Mouse (Mus musculus): ENCODE data around the gene Cfl2. TPM values are rescaled to one million over a fixed set of nuclear protein-coding genes. Genes with fewer than 3 reads are reported as not detected.
"Not testable (repeated sequence)": the region's sequence is repeated elsewhere in the genome, so short reads cannot be mapped to it uniquely, and the experiment has no call there.

The Cfl2 gene
- polyA plus RNA-seq (2014; fragmentation: Nextera tagmentation; extraction: Ambion mirVana) = 215 and 219 TPM in 2 replicates

GRCm38 (mm10) chr12:54862606-54863535 lies at the start of gene Cfl2:
Gene Cfl2 (minus strand): TSS chr12:54862877.
- H3K4me1 ChIP-seq (ENCODE audit: control insufficient read depth, insufficient read depth, low read length) = peaks cover 5% of the 10 kb centered on the region; the same call in 1 of the 2 replicates
- H3K4me2 ChIP-seq (replicated peaks; ENCODE audit: low read depth, low read length) = peak within 1 kb of the TSS; percentile 51
- peak within 1 kb of the TSS; percentile 82 for H3K4me3 ChIP-seq (ENCODE audit: low read length)
- H3K27me3 ChIP-seq (ENCODE audit: control insufficient read depth, insufficient read depth, low read length) = no peaks in the 10 kb centered on the region
- peaks cover 15% of the 10 kb centered on the region for H3K36me3 ChIP-seq (ENCODE audit: control insufficient read depth, insufficient read depth, low read length)
- no peaks in the 10 kb centered on the region for H3K9me3 ChIP-seq (ENCODE audit: control insufficient read depth, low read length)
- peak; percentile 94 for ATAC-seq (ENCODE audit: low FRiP score, low TSS enrichment)
- H3K27ac ChIP-seq (ENCODE audit: low read depth, low read length) = peak within 1 kb of the TSS; percentile 98
- WGBS = under 1% methylated on average over 75 of the region's 82 CpGs
- peak within 1 kb of the TSS; percentile 98 for H3K9ac ChIP-seq (ENCODE audit: low read depth, low read length)

GRCm38 (mm10) chr12:54910387-54910786 lies 47.7 kb upstream of the Cfl2 start:
- no peaks in the 10 kb centered on the region for H3K4me1 ChIP-seq (ENCODE audit: control insufficient read depth, insufficient read depth, low read length)
- 83% methylated on average over 3 of the region's 3 CpGs for WGBS
- no peak overlapping the region for H3K27ac ChIP-seq (ENCODE audit: low read depth, low read length)
- ATAC-seq (ENCODE audit: low FRiP score, low TSS enrichment) = no peak
- H3K4me2 ChIP-seq (replicated peaks; ENCODE audit: low read depth, low read length) = no peak overlapping the region
- no peak overlapping the region for H3K4me3 ChIP-seq (ENCODE audit: low read length)
- H3K27me3 ChIP-seq (ENCODE audit: control insufficient read depth, insufficient read depth, low read length) = no peaks in the 10 kb centered on the region
- peaks cover 46% of the 10 kb centered on the region for H3K36me3 ChIP-seq (ENCODE audit: control insufficient read depth, insufficient read depth, low read length)
- H3K9ac ChIP-seq (ENCODE audit: low read depth, low read length) = no peak overlapping the region
- no peaks in the 10 kb centered on the region for H3K9me3 ChIP-seq (ENCODE audit: control insufficient read depth, low read length)

GRCm38 (mm10) chr12:54892559-54892958 lies 29.9 kb upstream of the Cfl2 start:
- not testable (repeated sequence) for H3K4me2 ChIP-seq (replicated peaks; ENCODE audit: low read depth, low read length); H3K4me1 ChIP-seq (ENCODE audit: control insufficient read depth, insufficient read depth, low read length); H3K27me3 ChIP-seq (ENCODE audit: control insufficient read depth, insufficient read depth, low read length); H3K9me3 ChIP-seq (ENCODE audit: control insufficient read depth, low read length); ATAC-seq (ENCODE audit: low FRiP score, low TSS enrichment); H3K36me3 ChIP-seq (ENCODE audit: control insufficient read depth, insufficient read depth, low read length); H3K27ac ChIP-seq (ENCODE audit: low read depth, low read length); H3K9ac ChIP-seq (ENCODE audit: low read depth, low read length); H3K4me3 ChIP-seq (ENCODE audit: low read length)
- WGBS = 39% methylated on average over 1 of the region's 2 CpGs

- 98% methylated on average over 2 of the region's 2 CpGs for WGBS
- Histone ChIP-seq H3K27ac (ENCODE audit: low read depth, low read length) (no peak overlapping the region), H3K27me3 (ENCODE audit: control insufficient read depth, insufficient read depth, low read length) (no peaks in the 10 kb centered on the region), H3K4me2 (replicated peaks; ENCODE audit: low read depth, low read length) (no peak overlapping the region), H3K9me3 (ENCODE audit: control insufficient read depth, low read length) (no peaks in the 10 kb centered on the region), H3K4me1 (ENCODE audit: control insufficient read depth, insufficient read depth, low read length) (no peaks in the 10 kb centered on the region), H3K36me3 (ENCODE audit: control insufficient read depth, insufficient read depth, low read length) (no peaks in the 10 kb centered on the region), H3K4me3 (ENCODE audit: low read length) (no peak overlapping the region), H3K9ac (ENCODE audit: low read depth, low read length) (no peak overlapping the region)
- no peak for ATAC-seq (ENCODE audit: low FRiP score, low TSS enrichment)
Observed at GRCm38 (mm10) chr12:54890426-54890825, 27.7 kb upstream of the Cfl2 start.

GRCm38 (mm10) chr12:54887580-54888127 lies 25.0 kb upstream of the Cfl2 start:
- H3K36me3 ChIP-seq (ENCODE audit: control insufficient read depth, insufficient read depth, low read length) = no peaks in the 10 kb centered on the region
- 57% methylated on average over 4 of the region's 4 CpGs for WGBS
- no peak overlapping the region for H3K4me2 ChIP-seq (replicated peaks; ENCODE audit: low read depth, low read length)
- no peak overlapping the region for H3K4me3 ChIP-seq (ENCODE audit: low read length)
- H3K4me1 ChIP-seq (ENCODE audit: control insufficient read depth, insufficient read depth, low read length) = no peaks in the 10 kb centered on the region
- no peak overlapping the region for H3K9ac ChIP-seq (ENCODE audit: low read depth, low read length)
- no peak for ATAC-seq (ENCODE audit: low FRiP score, low TSS enrichment)
- no peaks in the 10 kb centered on the region for H3K9me3 ChIP-seq (ENCODE audit: control insufficient read depth, low read length)
- H3K27me3 ChIP-seq (ENCODE audit: control insufficient read depth, insufficient read depth, low read length) = no peaks in the 10 kb centered on the region
- H3K27ac ChIP-seq (ENCODE audit: low read depth, low read length) = no peak overlapping the region

GRCm38 (mm10) chr12:54879630-54880029 lies 17.0 kb upstream of the Cfl2 start:
- Histone ChIP-seq H3K27me3 (ENCODE audit: control insufficient read depth, insufficient read depth, low read length) (no peaks in the 10 kb centered on the region), H3K4me1 (ENCODE audit: control insufficient read depth, insufficient read depth, low read length) (no peaks in the 10 kb centered on the region), H3K27ac (ENCODE audit: low read depth, low read length) (no peak overlapping the region), H3K36me3 (ENCODE audit: control insufficient read depth, insufficient read depth, low read length) (no peaks in the 10 kb centered on the region), H3K4me3 (ENCODE audit: low read length) (no peak overlapping the region), H3K4me2 (replicated peaks; ENCODE audit: low read depth, low read length) (no peak overlapping the region), H3K9ac (ENCODE audit: low read depth, low read length) (no peak overlapping the region), H3K9me3 (ENCODE audit: control insufficient read depth, low read length) (no peaks in the 10 kb centered on the region)
- 16% methylated on average over 6 of the region's 6 CpGs for WGBS
- ATAC-seq (ENCODE audit: low FRiP score, low TSS enrichment) = no peak

- no peak overlapping the region for H3K4me2 ChIP-seq (replicated peaks; ENCODE audit: low read depth, low read length)
- H3K4me1 ChIP-seq (ENCODE audit: control insufficient read depth, insufficient read depth, low read length) = no peaks in the 10 kb centered on the region
- WGBS = 77% methylated on average over 5 of the region's 5 CpGs
- no peaks in the 10 kb centered on the region for H3K9me3 ChIP-seq (ENCODE audit: control insufficient read depth, low read length)
- H3K4me3 ChIP-seq (ENCODE audit: low read length) = no peak overlapping the region
- no peak for ATAC-seq (ENCODE audit: low FRiP score, low TSS enrichment)
- H3K36me3 ChIP-seq (ENCODE audit: control insufficient read depth, insufficient read depth, low read length) = no peaks in the 10 kb centered on the region
- H3K9ac ChIP-seq (ENCODE audit: low read depth, low read length) = no peak overlapping the region
- no peaks in the 10 kb centered on the region for H3K27me3 ChIP-seq (ENCODE audit: control insufficient read depth, insufficient read depth, low read length)
- no peak overlapping the region for H3K27ac ChIP-seq (ENCODE audit: low read depth, low read length)
Observed at GRCm38 (mm10) chr12:54879211-54879610, 16.5 kb upstream of the Cfl2 start.

GRCm38 (mm10) chr12:54877875-54878274 lies 15.2 kb upstream of the Cfl2 start:
- H3K27ac ChIP-seq (ENCODE audit: low read depth, low read length) = no peak overlapping the region
- no peak for ATAC-seq (ENCODE audit: low FRiP score, low TSS enrichment)
- no peak overlapping the region for H3K4me3 ChIP-seq (ENCODE audit: low read length)
- no peaks in the 10 kb centered on the region for H3K36me3 ChIP-seq (ENCODE audit: control insufficient read depth, insufficient read depth, low read length)
- H3K9ac ChIP-seq (ENCODE audit: low read depth, low read length) = no peak overlapping the region
- no peaks in the 10 kb centered on the region for H3K4me1 ChIP-seq (ENCODE audit: control insufficient read depth, insufficient read depth, low read length)
- 91% methylated on average over 1 of the region's 1 CpGs for WGBS
- H3K4me2 ChIP-seq (replicated peaks; ENCODE audit: low read depth, low read length) = no peak overlapping the region
- no peaks in the 10 kb centered on the region for H3K27me3 ChIP-seq (ENCODE audit: control insufficient read depth, insufficient read depth, low read length)
- H3K9me3 ChIP-seq (ENCODE audit: control insufficient read depth, low read length) = no peaks in the 10 kb centered on the region

- H3K27ac ChIP-seq (ENCODE audit: low read depth, low read length) = no peak overlapping the region
- H3K9me3 ChIP-seq (ENCODE audit: control insufficient read depth, low read length) = no peaks in the 10 kb centered on the region
- 30% methylated on average over 5 of the region's 5 CpGs for WGBS
- H3K9ac ChIP-seq (ENCODE audit: low read depth, low read length) = no peak overlapping the region
- ATAC-seq (ENCODE audit: low FRiP score, low TSS enrichment) = no peak
- H3K4me3 ChIP-seq (ENCODE audit: low read length) = no peak overlapping the region
- no peak overlapping the region for H3K4me2 ChIP-seq (replicated peaks; ENCODE audit: low read depth, low read length)
- no peaks in the 10 kb centered on the region for H3K36me3 ChIP-seq (ENCODE audit: control insufficient read depth, insufficient read depth, low read length)
- no peaks in the 10 kb centered on the region for H3K27me3 ChIP-seq (ENCODE audit: control insufficient read depth, insufficient read depth, low read length)
- no peaks in the 10 kb centered on the region for H3K4me1 ChIP-seq (ENCODE audit: control insufficient read depth, insufficient read depth, low read length)
Observed at GRCm38 (mm10) chr12:54876879-54877278, 14.2 kb upstream of the Cfl2 start.
